Mouse (Mus musculus) heart, embryonic 12.5 days (tissue): ENCODE measurements around the gene Tmem94. TPM values are rescaled to one million over a fixed set of nuclear protein-coding genes. Genes with fewer than 3 reads are reported as not detected.

Source experiments
- ATAC-seq: fragments of 200-750 bp; cut with Nextera tagmentation; 2 replicates; pipeline ENCODE4 v1.8.0; 2017; ENCODE audit warnings: moderate TSS enrichment, moderate library complexity; ENCODE audit not compliant: insufficient number of reproducible peaks, low FRiP score
- H3K27ac ChIP-seq: fragments of 300-500 bp; sonication (generic); 2 replicates; pipeline ENCODE4 v1.5.1; 2016; ENCODE audit warnings: mild to moderate bottlenecking, moderate library complexity; ENCODE audit not compliant: poor library complexity, severe bottlenecking
- H3K27me3 ChIP-seq: fragments of 300-500 bp; sonication (generic); replicated peaks from 2 replicates; pipeline ENCODE4 v1.6.1; 2016; ENCODE audit warnings: mild to moderate bottlenecking, moderate library complexity
- H3K36me3 ChIP-seq: fragments of 300-500 bp; sonication (generic); 2 replicates; pipeline ENCODE4 v1.6.1; 2016; ENCODE audit warnings: mild to moderate bottlenecking, moderate library complexity
- H3K4me1 ChIP-seq: fragments of 300-500 bp; sonication (generic); replicated peaks from 2 replicates; pipeline ENCODE4 v1.6.1; 2016; ENCODE audit warnings: mild to moderate bottlenecking
- H3K4me2 ChIP-seq: fragments of 300-500 bp; sonication (generic); 2 replicates; pipeline ENCODE4 v1.6.1; 2016; ENCODE audit warnings: mild to moderate bottlenecking, moderate library complexity
- H3K4me3 ChIP-seq: fragments of 300-500 bp; sonication (generic); 2 replicates; pipeline ENCODE4 v1.5.1; 2016; ENCODE audit warnings: mild to moderate bottlenecking
- H3K9ac ChIP-seq: fragments of 300-500 bp; sonication (generic); 2 replicates; pipeline ENCODE4 v1.6.1; 2016; ENCODE audit warnings: mild to moderate bottlenecking, moderate library complexity
- H3K9me3 ChIP-seq: fragments of 300-500 bp; sonication (generic); replicated peaks from 2 replicates; pipeline ENCODE4 v1.6.1; 2016; ENCODE audit warnings: mild to moderate bottlenecking, moderate library complexity
- WGBS: fragments of 180-500 bp; shearing (Covaris S2); methylation state at CpG from one replicate; pipeline ENCODE4 v1.1.7; 2016; 5-methylcytosine and 5-hydroxymethylcytosine counted together
- microRNA-seq: library from miRNA; unstranded; fragments of <30 nt; microRNA quantifications from one replicate; pipeline ENCODE4, GENCODE M21; 2017
- polyA plus RNA-seq: library from polyadenylated mRNA; unstranded; fragments of >200 nt; fragmentation: Nextera tagmentation; extraction: Ambion mirVana; gene quantifications from 2 replicates; pipeline ENCODE4 v1.2.1, GENCODE M21; 2016

Gene Tmem94
- polyA plus RNA-seq, 1 experiment from 2014 or later = 52.4 TPM

GRCm38 (mm10) chr11:115843891-115844239 lies 78.6 kb downstream of the Tmem94 start:
- H3K27ac ChIP-seq = peak overlapping the region; percentile 97
- H3K4me2 ChIP-seq = no peak overlapping the region
- no peak overlapping the region for H3K4me3 ChIP-seq
- ATAC-seq = no peak
- WGBS = 88% methylated on average over 5 of the region's 5 CpGs
- no peak overlapping the region for H3K9ac ChIP-seq
- H3K27me3 ChIP-seq = no peaks in the 10 kb centered on the region
- H3K36me3 ChIP-seq = peaks cover 45% of the 10 kb centered on the region
- H3K9me3 ChIP-seq = peaks cover 6% of the 10 kb centered on the region
- H3K4me1 ChIP-seq = peaks cover 57% of the 10 kb centered on the region

GRCm38 (mm10) chr11:115844240-115844639 lies 79.0 kb downstream of the Tmem94 start:
- WGBS = 78% methylated on average over 8 of the region's 8 CpGs
- Histone ChIP-seq H3K4me3 (no peak overlapping the region), H3K4me1 (peaks cover 53% of the 10 kb centered on the region), H3K27ac (peak overlapping the region; percentile 97; the same call in 1 of the 2 replicates), H3K4me2 (no peak overlapping the region), H3K27me3 (no peaks in the 10 kb centered on the region), H3K9me3 (peaks cover 6% of the 10 kb centered on the region), H3K36me3 (peaks cover 48% of the 10 kb centered on the region), H3K9ac (peak overlapping the region; percentile 36; the same call in 1 of the 2 replicates)
- no peak for ATAC-seq

- H3K27ac ChIP-seq = no peak overlapping the region
- ATAC-seq = no peak
- H3K4me3 ChIP-seq = no peak overlapping the region
- H3K9ac ChIP-seq = no peak overlapping the region
- peaks cover 64% of the 10 kb centered on the region for H3K36me3 ChIP-seq
- H3K9me3 ChIP-seq = peaks cover 6% of the 10 kb centered on the region
- WGBS = 99% methylated on average over 2 of the region's 2 CpGs
- H3K27me3 ChIP-seq = no peaks in the 10 kb centered on the region
- no peak overlapping the region for H3K4me2 ChIP-seq
- H3K4me1 ChIP-seq = peaks cover 41% of the 10 kb centered on the region
Measured at GRCm38 (mm10) chr11:115845819-115846218, 80.6 kb downstream of the Tmem94 start.

Small RNA genes lying within 50 kb of the gene (microRNA-seq; reads per million reads assigned to microRNA genes)
- 0.94 reads per million for gene Mir5621

Other genes starting within 250 kb of the Tmem94 start
- 673 and 675 TPM in 2 replicates for gene Sumo2, start 229.2 kb upstream of the Tmem94 start, polyA plus RNA-seq
- gene Nup85, start 201.0 kb upstream of the Tmem94 start, polyA plus RNA-seq = 117 and 132 TPM in 2 replicates
- 90.4 and 95.4 TPM in 2 replicates for gene Mrps7, start 161.5 kb upstream of the Tmem94 start, polyA plus RNA-seq
- gene Gga3, start 161.4 kb upstream of the Tmem94 start, polyA plus RNA-seq = 19.2 and 21.9 TPM in 2 replicates
- 20.9 and 22.0 TPM in 2 replicates for gene Mif4gd, start 152.5 kb upstream of the Tmem94 start, polyA plus RNA-seq
- gene Slc25a19, start 137.1 kb upstream of the Tmem94 start, polyA plus RNA-seq = 39.9 and 42.1 TPM in 2 replicates
- 95.9 and 113 TPM in 2 replicates for gene Grb2, start 56.8 kb upstream of the Tmem94 start, polyA plus RNA-seq
- 23.5 and 25.3 TPM in 2 replicates for gene Caskin2, start 48.2 kb downstream of the Tmem94 start, polyA plus RNA-seq
- 23.0 and 29.2 TPM in 2 replicates for gene Tsen54, start 49.3 kb downstream of the Tmem94 start, polyA plus RNA-seq
- gene Llgl2, start 58.6 kb downstream of the Tmem94 start, polyA plus RNA-seq = 22.5 and 25.8 TPM in 2 replicates
- gene Myo15b, start 93.0 kb downstream of the Tmem94 start, polyA plus RNA-seq = 0.17 and 0.37 TPM in 2 replicates
- 15.0 and 16.6 TPM in 2 replicates for gene Smim5, start 134.5 kb downstream of the Tmem94 start, polyA plus RNA-seq
- 0.77 and 1.8 TPM in 2 replicates for gene Smim6, start 146.6 kb downstream of the Tmem94 start, polyA plus RNA-seq
- gene Sap30bp, start 167.8 kb downstream of the Tmem94 start, polyA plus RNA-seq = 29.4 and 32.2 TPM in 2 replicates
- 13.8 and 17.3 TPM in 2 replicates for gene Recql5, start 168.0 kb downstream of the Tmem94 start, polyA plus RNA-seq
- gene Itgb4, start 209.3 kb downstream of the Tmem94 start, polyA plus RNA-seq = 2.0 and 2.7 TPM in 2 replicates
- 151 and 152 TPM in 2 replicates for gene Galk1, start 247.3 kb downstream of the Tmem94 start, polyA plus RNA-seq